Mouse (Mus musculus) hindbrain, embryonic 14.5 days (tissue): ENCODE data around the gene Gm20518. TPM values are rescaled to one million over a fixed set of nuclear protein-coding genes. Genes with fewer than 3 reads are reported as not detected.
A peak's percentile ranks its signal among the peaks of the same experiment; 100 is the strongest.

Experiments
- ATAC-seq: fragments of 200-750 bp; cut with Nextera tagmentation; 2 replicates; pipeline ENCODE4 v1.8.0; 2017; ENCODE audit warnings: moderate number of reproducible peaks, mild to moderate bottlenecking, moderate TSS enrichment, moderate library complexity; ENCODE audit not compliant: low FRiP score
- DNase-seq: peaks from one replicate; pipeline ENCODE4 v3.0.0-alpha.2; 2015; ENCODE audit warnings: low spot score
- H3K27ac ChIP-seq: fragments of 300-500 bp; sonication (generic); 2 replicates; pipeline ENCODE4 v1.5.1; 2014; ENCODE audit warnings: mild to moderate bottlenecking, moderate library complexity
- H3K27me3 ChIP-seq: fragments of 300-500 bp; sonication (generic); 2 replicates; pipeline ENCODE4 v1.6.1; 2014; ENCODE audit warnings: mild to moderate bottlenecking, low read length, mixed read lengths; ENCODE audit not compliant: control insufficient read depth, insufficient read depth
- H3K36me3 ChIP-seq: fragments of 300-500 bp; sonication (generic); replicated peaks from 2 replicates; pipeline ENCODE4 v1.6.1; 2014; ENCODE audit not compliant: control insufficient read depth, insufficient read depth
- H3K4me1 ChIP-seq: fragments of 300-500 bp; sonication (generic); replicated peaks from 2 replicates; pipeline ENCODE4 v1.6.1; 2014; ENCODE audit warnings: antibody characterized with exemption, low read length, mixed read lengths; ENCODE audit not compliant: control insufficient read depth, insufficient read depth
- H3K4me2 ChIP-seq: fragments of 300-500 bp; sonication (generic); replicated peaks from 2 replicates; pipeline ENCODE4 v1.6.1; 2014; ENCODE audit warnings: mild to moderate bottlenecking, moderate library complexity
- H3K4me3 ChIP-seq: fragments of 300-500 bp; sonication (generic); replicated peaks from 2 replicates; pipeline ENCODE4 v1.5.1; 2014; ENCODE audit warnings: mild to moderate bottlenecking, low read length
- H3K9ac ChIP-seq: fragments of 300-500 bp; sonication (generic); 2 replicates; pipeline ENCODE4 v1.6.1; 2014
- H3K9me3 ChIP-seq: fragments of 300-500 bp; sonication (generic); 2 replicates; pipeline ENCODE4 v1.6.1; 2016; ENCODE audit warnings: low read length; ENCODE audit not compliant: control insufficient read depth
- WGBS: fragments of 180-500 bp; shearing (Covaris S2); extraction: QIAGEN DNeasy Blood & Tissue Kit; methylation state at CpG from one replicate; pipeline ENCODE4 v1.1.7; 2014; 5-methylcytosine and 5-hydroxymethylcytosine counted together
- polyA plus RNA-seq: library from polyadenylated mRNA; unstranded; fragments of >200 nt; fragmentation: Nextera tagmentation; extraction: Ambion mirVana; gene quantifications from 2 replicates; pipeline ENCODE4 v1.2.1, GENCODE M21; 2014

Gene Gm20518
- polyA plus RNA-seq, 1 experiment from 2014 or later = 0.48 TPM

DNA sequence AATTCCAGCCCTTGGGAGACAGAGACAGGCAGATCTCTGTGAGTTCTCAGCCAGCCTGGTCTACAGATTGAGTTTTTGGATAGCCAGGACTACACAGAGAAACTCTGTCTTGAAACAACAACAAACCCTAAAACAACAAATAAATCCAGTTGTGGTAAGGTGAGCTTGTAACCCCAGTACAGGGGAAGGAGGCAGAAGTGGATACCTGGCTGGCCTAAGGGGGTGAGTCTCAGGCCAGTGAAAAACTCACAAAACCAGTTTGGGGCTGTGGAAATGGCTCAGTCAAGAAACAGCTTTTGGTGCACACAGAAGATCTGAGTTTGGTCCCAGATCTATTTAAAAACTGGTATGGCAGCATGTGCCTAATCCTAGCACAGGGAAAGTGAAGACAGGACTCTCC lies 9.3 kb downstream of the Gm20518 start:
- no peak overlapping the region for H3K4me2 ChIP-seq
- no peak overlapping the region for H3K4me3 ChIP-seq
- ATAC-seq = no peak
- 0 out of 2 replicates have a peak, but pooled peaks cover 6% of the 10 kb centered on the region for H3K36me3 ChIP-seq
- H3K9me3 ChIP-seq = no peaks in the 10 kb centered on the region
- DNase-seq = no peak
- H3K27me3 ChIP-seq = no peaks in the 10 kb centered on the region
- no peak overlapping the region for H3K27ac ChIP-seq
- no peak overlapping the region for H3K9ac ChIP-seq
- peaks cover 9% of the 10 kb centered on the region; the same call in 1 of the 2 replicates for H3K4me1 ChIP-seq

DNA sequence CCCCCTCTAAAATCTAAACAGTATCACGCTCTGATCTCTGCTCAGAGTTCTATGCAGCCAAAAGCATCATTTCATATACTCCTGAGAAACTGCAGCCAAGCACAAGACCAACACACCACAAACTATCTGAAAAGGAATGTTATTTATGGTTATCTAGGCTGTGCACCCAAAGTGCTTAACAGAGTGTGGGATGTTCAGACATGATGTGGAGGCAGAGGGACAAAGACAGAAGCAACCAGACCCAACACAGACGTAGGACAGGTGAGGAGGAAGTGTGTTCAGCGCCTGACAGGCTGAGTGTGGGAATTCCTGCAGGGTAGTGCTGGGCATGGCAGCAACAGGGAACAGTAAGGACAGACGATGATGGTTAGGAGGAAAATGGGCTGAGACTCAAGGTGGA lies 11.9 kb downstream of the Gm20518 start:
- 0 out of 2 replicates have a peak, but pooled peaks cover 6% of the 10 kb centered on the region for H3K36me3 ChIP-seq
- H3K4me3 ChIP-seq = no peak overlapping the region
- DNase-seq = no peak
- H3K27ac ChIP-seq = no peak overlapping the region
- no peaks in the 10 kb centered on the region for H3K4me1 ChIP-seq
- H3K27me3 ChIP-seq = no peaks in the 10 kb centered on the region
- WGBS = 95% methylated on average over 4 of the region's 4 CpGs
- H3K9me3 ChIP-seq = no peaks in the 10 kb centered on the region
- ATAC-seq = no peak
- no peak overlapping the region for H3K4me2 ChIP-seq
- no peak overlapping the region for H3K9ac ChIP-seq

DNA sequence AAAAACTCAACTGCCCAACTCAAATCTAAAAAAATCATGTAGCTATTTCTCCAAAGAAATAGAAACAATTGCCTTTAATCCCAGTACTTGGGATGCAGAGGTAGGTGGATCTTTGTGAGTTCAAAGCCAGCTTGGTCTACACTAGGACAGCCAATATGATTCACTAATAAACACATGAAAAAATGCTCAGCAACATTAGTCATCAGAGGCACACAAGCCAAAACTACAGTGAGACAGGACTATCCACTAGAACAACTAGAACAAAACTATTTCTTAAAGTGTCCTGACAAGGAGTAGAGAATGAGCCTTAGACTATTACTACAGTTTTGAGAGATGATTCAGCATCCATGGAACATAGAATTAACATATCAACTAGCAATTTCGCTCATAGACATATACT lies 15.4 kb downstream of the Gm20518 start:
- Histone ChIP-seq H3K4me1 (no peaks in the 10 kb centered on the region), H3K27ac (no peak overlapping the region), H3K36me3 (peaks cover 16% of the 10 kb centered on the region), H3K4me3 (no peak overlapping the region), H3K9me3 (no peaks in the 10 kb centered on the region), H3K4me2 (no peak overlapping the region), H3K27me3 (no peaks in the 10 kb centered on the region), H3K9ac (no peak overlapping the region)
- 93% methylated on average over 1 of the region's 1 CpGs for WGBS
- ATAC-seq = no peak
- DNase-seq = no peak

DNA sequence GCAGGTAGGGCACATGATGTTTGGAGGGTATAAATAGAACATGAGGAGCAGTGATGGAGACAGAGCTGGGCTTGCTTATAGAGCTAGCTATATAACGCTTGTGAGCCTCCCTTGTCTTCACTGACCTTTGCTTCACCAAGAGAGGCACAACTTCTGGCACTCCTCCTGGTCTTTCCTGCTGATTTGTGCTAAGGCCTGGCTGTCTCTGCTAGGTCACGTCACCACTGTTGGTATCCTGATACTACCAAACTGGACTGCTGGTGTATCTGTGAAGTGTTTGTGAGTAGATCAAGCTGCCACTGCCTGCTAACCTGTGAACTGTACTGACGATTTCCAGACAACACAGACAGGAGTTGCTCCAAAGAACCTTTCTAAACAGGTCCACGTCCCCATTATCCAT lies 16.3 kb downstream of the Gm20518 start:
- Histone ChIP-seq H3K36me3 (peaks cover 25% of the 10 kb centered on the region), H3K4me2 (no peak overlapping the region), H3K27ac (no peak overlapping the region), H3K27me3 (no peaks in the 10 kb centered on the region), H3K9me3 (no peaks in the 10 kb centered on the region), H3K9ac (no peak overlapping the region), H3K4me1 (no peaks in the 10 kb centered on the region), H3K4me3 (no peak overlapping the region)
- WGBS = 82% methylated on average over 4 of the region's 4 CpGs
- DNase-seq (no peak), ATAC-seq (no peak)

DNA sequence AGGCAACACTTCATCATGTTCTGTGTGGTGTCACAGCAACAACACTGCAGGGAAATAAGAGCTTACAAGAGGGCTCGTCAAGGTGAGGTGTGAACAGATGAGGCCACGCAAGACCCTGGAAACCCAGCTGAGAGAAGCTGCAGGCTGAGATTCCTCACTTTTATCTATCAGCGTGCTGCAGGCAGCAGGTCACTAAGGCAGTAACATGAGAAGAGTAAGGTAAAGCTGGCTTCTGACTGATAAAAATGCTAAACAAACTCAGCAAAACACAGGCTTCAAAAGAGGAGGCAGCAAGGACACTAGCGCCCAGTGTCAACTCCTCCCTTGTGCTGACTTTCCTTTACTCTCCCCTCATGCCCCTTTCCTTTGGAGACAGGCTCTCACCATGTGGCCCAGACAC lies 18.5 kb downstream of the Gm20518 start:
- no peak overlapping the region for H3K27ac ChIP-seq
- H3K9me3 ChIP-seq = no peaks in the 10 kb centered on the region
- no peaks in the 10 kb centered on the region for H3K4me1 ChIP-seq
- H3K4me3 ChIP-seq = no peak overlapping the region
- H3K36me3 ChIP-seq = peaks cover 38% of the 10 kb centered on the region
- H3K9ac ChIP-seq = no peak overlapping the region
- ATAC-seq (no peak), DNase-seq (no peak)
- 77% methylated on average over 4 of the region's 4 CpGs for WGBS
- no peak overlapping the region for H3K4me2 ChIP-seq
- no peaks in the 10 kb centered on the region for H3K27me3 ChIP-seq

DNA sequence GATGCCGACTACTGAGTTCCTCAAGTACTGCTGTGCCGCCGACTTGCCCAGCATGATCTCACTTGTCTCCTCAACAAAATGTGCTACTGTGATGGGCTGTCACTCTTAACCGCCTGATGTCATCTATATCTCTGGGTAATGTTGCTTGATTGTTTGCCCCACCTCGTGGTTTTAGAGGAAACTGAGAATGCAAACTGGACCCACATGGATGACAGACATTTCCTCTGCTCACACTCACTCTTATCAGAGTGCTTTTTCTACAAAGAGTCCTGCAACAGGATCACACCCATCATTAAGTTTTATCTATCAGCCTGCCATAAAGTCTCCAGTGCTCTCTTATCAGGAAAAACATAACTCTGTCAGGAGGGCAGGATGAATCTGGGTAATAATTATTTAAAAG lies 20.2 kb downstream of the Gm20518 start:
- Histone ChIP-seq H3K4me3 (no peak overlapping the region), H3K9ac (no peak overlapping the region), H3K27ac (no peak overlapping the region), H3K36me3 (peaks cover 38% of the 10 kb centered on the region), H3K9me3 (no peaks in the 10 kb centered on the region), H3K4me2 (no peak overlapping the region), H3K27me3 (no peaks in the 10 kb centered on the region), H3K4me1 (no peaks in the 10 kb centered on the region)
- ATAC-seq = no peak
- WGBS = 94% methylated on average over 5 of the region's 5 CpGs
- DNase-seq = no peak

DNA sequence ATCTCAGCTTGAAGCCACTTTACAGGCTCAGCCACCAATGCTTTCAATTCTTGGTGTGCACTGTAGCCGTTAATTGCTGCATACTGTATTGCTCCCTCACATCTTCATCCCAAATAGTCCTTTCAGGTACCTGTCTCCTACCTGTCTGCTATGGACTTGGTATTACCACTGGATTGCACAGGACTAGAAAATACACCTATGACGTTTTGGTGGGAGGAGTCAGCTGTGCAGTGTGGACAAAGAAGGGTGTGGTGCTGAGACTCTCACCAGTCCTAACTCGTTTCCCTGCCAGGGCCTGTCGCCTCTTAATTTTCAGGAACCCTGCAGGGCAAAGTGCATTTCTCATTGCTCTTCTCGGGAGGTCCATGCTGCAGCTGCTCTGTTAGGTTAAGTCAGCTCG lies 25.7 kb downstream of the Gm20518 start:
- no peak overlapping the region for H3K4me3 ChIP-seq
- H3K27me3 ChIP-seq = no peaks in the 10 kb centered on the region
- no peak overlapping the region for H3K27ac ChIP-seq
- ATAC-seq (no peak), DNase-seq (no peak)
- H3K36me3 ChIP-seq = peaks cover 32% of the 10 kb centered on the region
- no peaks in the 10 kb centered on the region for H3K4me1 ChIP-seq
- WGBS = 73% methylated on average over 6 of the region's 6 CpGs
- no peak overlapping the region for H3K4me2 ChIP-seq
- no peaks in the 10 kb centered on the region for H3K9me3 ChIP-seq
- no peak overlapping the region for H3K9ac ChIP-seq

DNA sequence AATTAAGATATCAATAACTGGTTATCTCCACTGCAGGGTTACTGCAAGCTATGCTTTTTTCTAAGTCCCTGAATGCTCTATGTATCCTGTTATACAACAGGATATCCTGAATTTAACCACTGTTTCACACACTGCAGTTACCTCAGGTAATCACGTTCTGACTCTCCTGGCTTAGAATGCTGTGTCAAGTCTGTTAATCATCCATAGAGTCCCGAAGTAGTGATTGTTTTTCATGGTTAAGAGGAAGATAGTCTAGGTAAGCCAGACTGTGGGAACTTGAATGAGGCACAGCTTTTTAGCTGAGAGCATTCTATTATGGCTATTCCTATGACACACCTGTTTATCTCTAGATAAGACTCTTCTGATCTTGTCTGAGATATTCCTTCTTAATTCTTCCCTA lies 26.2 kb downstream of the Gm20518 start:
- Histone ChIP-seq H3K27ac (no peak overlapping the region), H3K27me3 (no peaks in the 10 kb centered on the region), H3K9me3 (no peaks in the 10 kb centered on the region), H3K4me1 (no peaks in the 10 kb centered on the region), H3K4me2 (no peak overlapping the region), H3K9ac (no peak overlapping the region), H3K4me3 (no peak overlapping the region), H3K36me3 (peaks cover 32% of the 10 kb centered on the region)
- 92% methylated on average over 2 of the region's 2 CpGs for WGBS
- no peak for ATAC-seq
- DNase-seq = no peak

DNA sequence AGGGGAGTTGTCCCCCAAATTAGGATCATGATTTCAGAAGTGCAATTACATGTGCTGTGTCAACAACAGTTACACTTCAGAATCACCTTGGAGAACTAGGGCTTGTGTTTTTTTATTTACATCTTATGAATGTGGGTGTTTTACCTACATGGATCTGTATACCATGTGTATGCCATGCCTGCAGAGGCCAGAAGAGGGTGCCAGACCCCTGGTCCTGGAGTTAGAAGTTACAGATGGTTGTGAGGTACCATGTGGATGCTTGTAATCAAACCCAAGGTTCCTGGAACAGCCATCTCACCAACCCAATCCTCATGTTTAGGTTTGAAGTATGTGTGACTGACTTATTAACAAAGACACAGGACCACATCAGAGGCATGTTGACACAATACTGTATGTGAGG lies 32.9 kb downstream of the Gm20518 start:
- Histone ChIP-seq H3K27me3 (no peaks in the 10 kb centered on the region), H3K9ac (no peak overlapping the region), H3K4me1 (no peaks in the 10 kb centered on the region), H3K4me3 (no peak overlapping the region), H3K27ac (no peak overlapping the region), H3K36me3 (peaks cover 73% of the 10 kb centered on the region), H3K4me2 (no peak overlapping the region), H3K9me3 (no peaks in the 10 kb centered on the region)
- ATAC-seq = 0 out of 2 replicates have a peak, but pooled peaks have one; percentile 43
- peak; percentile 46 for DNase-seq

DNA sequence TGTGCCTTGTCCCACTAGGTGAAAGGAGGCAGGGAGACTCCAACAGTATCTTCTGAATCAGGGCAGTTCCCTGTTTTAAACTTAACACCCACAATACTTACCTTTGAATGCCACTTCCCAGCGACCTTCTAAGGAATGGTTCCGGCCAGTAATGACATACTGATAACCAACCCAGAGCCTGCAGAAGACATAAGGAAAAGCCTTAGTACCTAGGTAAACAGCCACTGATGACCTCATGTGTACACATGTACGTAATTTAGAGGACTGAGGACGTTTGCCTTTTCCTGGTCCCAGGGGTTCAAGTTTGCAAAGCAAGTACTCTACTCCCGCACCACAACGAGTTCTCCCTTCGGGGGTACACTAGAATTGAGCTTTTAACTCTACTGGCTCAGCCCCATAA lies 34.3 kb downstream of the Gm20518 start:
- H3K4me3 ChIP-seq = no peak overlapping the region
- H3K4me1 ChIP-seq = no peaks in the 10 kb centered on the region
- H3K9ac ChIP-seq = no peak overlapping the region
- H3K4me2 ChIP-seq = no peak overlapping the region
- no peak for ATAC-seq
- peaks cover 86% of the 10 kb centered on the region for H3K36me3 ChIP-seq
- no peak for DNase-seq
- H3K27ac ChIP-seq = no peak overlapping the region
- WGBS = 92% methylated on average over 7 of the region's 7 CpGs
- no peaks in the 10 kb centered on the region for H3K9me3 ChIP-seq
- no peaks in the 10 kb centered on the region for H3K27me3 ChIP-seq
